8 mouse cellular contexts compared by ENCODE assay signal in the genomic region with DNA sequence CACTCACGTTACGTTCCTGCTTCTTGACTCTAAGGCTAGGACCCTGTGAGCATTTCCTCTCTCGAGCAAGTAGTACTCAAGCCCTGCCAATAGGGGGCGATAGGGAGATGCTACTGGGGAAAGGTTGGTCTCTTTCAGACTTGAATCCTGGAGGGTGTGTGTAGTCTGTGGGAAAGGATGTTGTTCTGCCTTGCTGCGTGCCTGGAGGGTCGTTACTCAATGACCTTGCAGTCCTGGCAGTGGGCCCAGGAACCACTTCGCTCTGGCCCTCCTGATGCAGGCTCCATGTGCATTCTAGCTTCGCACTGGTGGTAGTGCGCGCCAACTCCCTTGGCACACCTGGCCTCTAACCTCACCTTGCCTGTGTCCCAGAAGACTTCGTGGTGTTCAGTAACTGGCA.
DNase-seq lines count a peak whose midpoint lies in the region; ATAC-seq and TF ChIP-seq lines count a peak whose summit lies in the region.

No protein-coding gene starts in this region.

- no peaks in the 10 kb centered on the region for H3K36me3 ChIP-seq in small intestine, adult 2 months (ENCODE audit: control insufficient read depth, insufficient read depth, low read length)
- peaks cover 23% of the 10 kb centered on the region for H3K36me3 ChIP-seq in midbrain, embryonic 10.5 days

- TF ChIP-seq POLR2A in small intestine, adult 2 months (IDR thresholded peaks at IDR 0.05; ENCODE audit: low read depth, low read length) = no peak

- H3K9me3 ChIP-seq in midbrain, embryonic 10.5 days (replicated peaks) = no peaks in the 10 kb centered on the region

- no peak overlapping the region for H3K27ac ChIP-seq in small intestine, adult 2 months (ENCODE audit: insufficient read depth, low read depth, low read length)
- H3K27ac ChIP-seq in midbrain, embryonic 10.5 days (replicated peaks) = no peak overlapping the region

- no peaks in the 10 kb centered on the region for H3K4me1 ChIP-seq in small intestine, adult 2 months (ENCODE audit: control insufficient read depth, insufficient read depth, insufficient read length, low read length)
- peaks cover 6% of the 10 kb centered on the region for H3K4me1 ChIP-seq in midbrain, embryonic 10.5 days

- H3K4me3 ChIP-seq in small intestine, adult 2 months (ENCODE audit: low read depth, low read length) = no peak overlapping the region
- no peak overlapping the region for H3K4me3 ChIP-seq in midbrain, embryonic 10.5 days

- TF ChIP-seq CTCF in small intestine, adult 2 months (IDR thresholded peaks at IDR 0.05; ENCODE audit: extremely low read depth, insufficient read length, insufficient replicate concordance, low read depth, low read length) = peak; percentile 25; the same call in 1 of the 2 replicates

- no peaks in the 10 kb centered on the region for H3K27me3 ChIP-seq in small intestine, adult 2 months (ENCODE audit: control insufficient read depth, insufficient read depth, low read length)
- H3K27me3 ChIP-seq in midbrain, embryonic 10.5 days (ENCODE audit: low read depth, poor library complexity, severe bottlenecking) = no peaks in the 10 kb centered on the region

- peak; percentile 48 for DNase-seq in gastrocnemius, postnatal 10 days
- DNase-seq in gastrocnemius, adult 18-20 months (ENCODE audit: low spot score) = no peak
- DNase-seq in B cell, adult 2 months = peak; percentile 27 to 44
- DNase-seq in adrenal gland, postnatal 36 days = peak; percentile 60 to 81
- peak; percentile 82 for DNase-seq in kidney, adult 9 months
- DNase-seq in midbrain, embryonic 10.5 days (ENCODE audit: low spot score) = no peak

- WGBS in small intestine, adult 2 months = 63% methylated on average over 11 of the region's 11 CpGs
- 92% methylated on average over 11 of the region's 11 CpGs for WGBS in midbrain, embryonic 10.5 days

- no peak for ATAC-seq in megakaryocyte-erythroid progenitor cell, adult 5-6 weeks (replicated peaks; ENCODE audit: low FRiP score, low TSS enrichment, poor library complexity, severe bottlenecking)

Comparison
In these comparisons a context has a peak if more than half of its experiments do, and no peak if none do; other contexts are left out.
1. DNase-seq: peak in gastrocnemius, postnatal 10 days (single experiment), B cell, adult 2 months (2 of 2), adrenal gland, postnatal 36 days (2 of 2) and kidney, adult 9 months (single experiment); none in gastrocnemius, adult 18-20 months (single experiment) and midbrain, embryonic 10.5 days (single experiment).